Mouse (Mus musculus): Measurements from ENCODE around the gene Rasl11b. TPM values are rescaled to one million over a fixed set of nuclear protein-coding genes. Genes with fewer than 3 reads are reported as not detected.

Gene Rasl11b
- total RNA-seq, 2 experiments from 2014 or later = 64.9 to 77.2 TPM

- no peak for DNase-seq (ENCODE audit: extremely low spot score in 1 of 2, low spot score in 1 of 2)
Observed at GRCm38 (mm10) chr5:74245641-74246145, 50.6 kb downstream of the Rasl11b start.

GRCm38 (mm10) chr5:74246453-74246852 lies 51.4 kb downstream of the Rasl11b start:
- DNase-seq (ENCODE audit: extremely low spot score in 1 of 2, low spot score in 1 of 2) = no peak

- no peak for DNase-seq (ENCODE audit: extremely low spot score in 1 of 2, low spot score in 1 of 2)
Observed at GRCm38 (mm10) chr5:74246971-74247370, 51.9 kb downstream of the Rasl11b start.

Other genes with a start within 250 kb of the Rasl11b start
- 100 to 1,000 TPM; 139 to 140 TPM for gene Usp46, start 126.9 kb upstream of the Rasl11b start, total RNA-seq (2021)

Data from layer of hippocampus, postnatal 25 days (tissue).